Mouse (Mus musculus) embryonic facial prominence, embryonic 14.5 days (tissue): ENCODE results near the gene Avil. TPM values are rescaled to one million over a fixed set of nuclear protein-coding genes. Genes with fewer than 3 reads are reported as not detected.
A peak's percentile ranks its signal among the peaks of the same experiment; 100 is the strongest.

ENCODE experiments used
- ATAC-seq: fragments of 200-750 bp; cut with Nextera tagmentation; 2 replicates; pipeline ENCODE4 v1.8.0; 2017; ENCODE audit warnings: low read depth, moderate number of reproducible peaks, moderate TSS enrichment
- DNase-seq: peaks from one replicate; pipeline ENCODE4 v3.0.0-alpha.2; 2015; ENCODE audit warnings: low spot score
- H3K27ac ChIP-seq: fragments of 300-500 bp; sonication (generic); replicated peaks from 2 replicates; pipeline ENCODE4 v1.5.1; 2014; ENCODE audit warnings: low read depth, mild to moderate bottlenecking, low read length, moderate library complexity
- H3K27me3 ChIP-seq: fragments of 300-500 bp; sonication (generic); replicated peaks from 2 replicates; pipeline ENCODE4 v1.6.1; 2014; ENCODE audit warnings: low read length; ENCODE audit not compliant: control insufficient read depth, insufficient read depth
- H3K36me3 ChIP-seq: fragments of 300-500 bp; sonication (generic); 2 replicates; pipeline ENCODE4 v1.6.1; 2014; ENCODE audit warnings: low read length, mixed read lengths; ENCODE audit not compliant: control insufficient read depth, insufficient read depth
- H3K4me1 ChIP-seq: fragments of 300-500 bp; sonication (generic); 2 replicates; pipeline ENCODE4 v1.6.1; 2014; ENCODE audit warnings: antibody characterized with exemption, low read length; ENCODE audit not compliant: control insufficient read depth, insufficient read depth
- H3K4me2 ChIP-seq: fragments of 300-500 bp; sonication (generic); 2 replicates; pipeline ENCODE4 v1.6.1; 2014; ENCODE audit warnings: low read depth, mild to moderate bottlenecking, low read length, moderate library complexity, mixed read lengths
- H3K4me3 ChIP-seq: fragments of 300-500 bp; sonication (generic); 2 replicates; pipeline ENCODE4 v1.5.1; 2014; ENCODE audit warnings: low read depth, mild to moderate bottlenecking, low read length
- H3K9ac ChIP-seq: fragments of 300-500 bp; sonication (generic); 2 replicates; pipeline ENCODE4 v1.6.1; 2014; ENCODE audit warnings: low read depth, mild to moderate bottlenecking, low read length, moderate library complexity, mixed read lengths
- H3K9me3 ChIP-seq: fragments of 300-500 bp; sonication (generic); 2 replicates; pipeline ENCODE4 v1.6.1; 2016; ENCODE audit warnings: low read length; ENCODE audit not compliant: control insufficient read depth
- WGBS: fragments of 180-500 bp; shearing (Covaris S2); extraction: QIAGEN DNeasy Blood & Tissue Kit; methylation state at CpG from one replicate; pipeline ENCODE4 v1.1.7; 2014; 5-methylcytosine and 5-hydroxymethylcytosine counted together
- polyA plus RNA-seq: library from polyadenylated mRNA; unstranded; fragments of >200 nt; fragmentation: Nextera tagmentation; extraction: Ambion mirVana; gene quantifications from 2 replicates; pipeline ENCODE4 v1.2.1, GENCODE M21; 2014

The Avil gene
- polyA plus RNA-seq, 1 experiment from 2014 or later: 7.8 TPM

- Histone ChIP-seq H3K27ac (peak within 1 kb of the TSS; percentile 42), H3K4me3 (peak within 1 kb of the TSS; percentile 70), H3K27me3 (no peaks in the 10 kb centered on the region), H3K9ac (peak within 1 kb of the TSS; percentile 81), H3K4me1 (no peaks in the 10 kb centered on the region), H3K36me3 (peaks cover 38% of the 10 kb centered on the region), H3K9me3 (no peaks in the 10 kb centered on the region), H3K4me2 (peak within 1 kb of the TSS; percentile 90)
- peak; percentile 94 for DNase-seq
- 7% methylated on average over 44 of the region's 56 CpGs for WGBS
- ATAC-seq: peak; percentile 91
These were observed 30.1 kb downstream of the Avil start, which contains the start of gene Tsfm for GRCm38 (mm10) chr10:127030336-127031296. Gene Tsfm, minus strand, starts transcription at chr10:127030840.

- Histone ChIP-seq H3K9me3 (no peaks in the 10 kb centered on the region), H3K4me2 (no peak overlapping the region), H3K4me1 (no peaks in the 10 kb centered on the region), H3K9ac (no peak overlapping the region), H3K4me3 (no peak overlapping the region), H3K27ac (no peak overlapping the region), H3K27me3 (no peaks in the 10 kb centered on the region), H3K36me3 (peaks cover 11% of the 10 kb centered on the region; the same call in 1 of the 2 replicates)
- WGBS: 86% methylated on average over 8 of the region's 8 CpGs
- ATAC-seq (no peak), DNase-seq (no peak)
These were observed 32.8 kb downstream of the Avil start for GRCm38 (mm10) chr10:127033301-127033741.

- Histone ChIP-seq H3K36me3 (no peaks in the 10 kb centered on the region), H3K27me3 (no peaks in the 10 kb centered on the region), H3K4me2 (no peak overlapping the region), H3K27ac (no peak overlapping the region), H3K9me3 (no peaks in the 10 kb centered on the region), H3K9ac (no peak overlapping the region), H3K4me3 (no peak overlapping the region), H3K4me1 (no peaks in the 10 kb centered on the region; the same call in 1 of the 2 replicates)
- no peak for DNase-seq
- ATAC-seq: no peak
- 87% methylated on average over 12 of the region's 12 CpGs for WGBS
These were observed 35.8 kb downstream of the Avil start for GRCm38 (mm10) chr10:127036273-127036672.

GRCm38 (mm10) chr10:127037641-127038040 lies 37.1 kb downstream of the Avil start:
- 74% methylated on average over 12 of the region's 12 CpGs for WGBS
- H3K4me3 ChIP-seq: no peak overlapping the region
- no peak for ATAC-seq
- no peak for DNase-seq
- peaks cover 3% of the 10 kb centered on the region for H3K4me1 ChIP-seq
- no peak overlapping the region for H3K4me2 ChIP-seq
- H3K36me3 ChIP-seq: no peaks in the 10 kb centered on the region
- H3K27me3 ChIP-seq: no peaks in the 10 kb centered on the region
- H3K27ac ChIP-seq: no peak overlapping the region
- no peak overlapping the region for H3K9ac ChIP-seq
- no peaks in the 10 kb centered on the region for H3K9me3 ChIP-seq

- 1% methylated on average over 20 of the region's 20 CpGs for WGBS
- peak overlapping the region; percentile 78 for H3K27ac ChIP-seq
- peak overlapping the region; percentile 71 for H3K4me3 ChIP-seq
- DNase-seq (no peak), ATAC-seq (peak; percentile 17; the same call in 1 of the 2 replicates)
- peak overlapping the region; percentile 75 for H3K9ac ChIP-seq
- H3K4me1 ChIP-seq: peaks cover 7% of the 10 kb centered on the region
- H3K9me3 ChIP-seq: no peaks in the 10 kb centered on the region
- H3K27me3 ChIP-seq: no peaks in the 10 kb centered on the region
- peak overlapping the region; percentile 81 for H3K4me2 ChIP-seq
- peaks cover 6% of the 10 kb centered on the region; the same call in 1 of the 2 replicates for H3K36me3 ChIP-seq
These were observed 40.2 kb downstream of the Avil start for GRCm38 (mm10) chr10:127040569-127041214.

GRCm38 (mm10) chr10:127041274-127041766 lies 40.8 kb downstream of the Avil start, which contains the start of the genes Mettl1 and Eef1akmt3:
Gene Mettl1, plus strand, starts transcription at chr10:127041414.
Gene Eef1akmt3, minus strand, starts transcription at chr10:127041513.
- Histone ChIP-seq H3K9ac (peak within 1 kb of the TSS; percentile 75), H3K36me3 (peaks cover 6% of the 10 kb centered on the region; the same call in 1 of the 2 replicates), H3K27ac (peak within 1 kb of the TSS; percentile 78), H3K4me2 (peak within 1 kb of the TSS; percentile 81), H3K9me3 (no peaks in the 10 kb centered on the region), H3K4me3 (peak within 1 kb of the TSS; percentile 71), H3K27me3 (no peaks in the 10 kb centered on the region), H3K4me1 (peaks cover 7% of the 10 kb centered on the region)
- no peak for DNase-seq
- peak; percentile 64 for ATAC-seq
- 0% methylated on average over 16 of the region's 28 CpGs for WGBS

GRCm38 (mm10) chr10:127041774-127042338 lies 41.3 kb downstream of the Avil start:
- peak; percentile 94 for DNase-seq
- Histone ChIP-seq H3K4me2 (peak overlapping the region; percentile 81), H3K4me3 (peak overlapping the region; percentile 71), H3K36me3 (peaks cover 6% of the 10 kb centered on the region; the same call in 1 of the 2 replicates), H3K9me3 (no peaks in the 10 kb centered on the region), H3K4me1 (peaks cover 7% of the 10 kb centered on the region), H3K27ac (peak overlapping the region; percentile 78), H3K27me3 (no peaks in the 10 kb centered on the region), H3K9ac (peak overlapping the region; percentile 75)
- under 1% methylated on average over 44 of the region's 44 CpGs for WGBS
- peak; percentile 90 for ATAC-seq
